Mouse (Mus musculus): ENCODE results near the gene Slc13a1.

GRCm38 (mm10) chr6:24132951-24133350 lies 34.9 kb downstream of the Slc13a1 start:
- TF ChIP-seq HCFC1 (IDR thresholded peaks at IDR 0.05; ENCODE audit: borderline replicate concordance, insufficient read depth, low read length), result no peak
- TF ChIP-seq ZC3H11A (IDR thresholded peaks at IDR 0.05; ENCODE audit: borderline replicate concordance, low read depth, low read length), result no peak
- no peak for TF ChIP-seq CHD2 (IDR thresholded peaks at IDR 0.05; ENCODE audit: low read depth, low read length)
- no peak for TF ChIP-seq MAFK (IDR thresholded peaks at IDR 0.05; ENCODE audit: insufficient read depth, low read depth, low read length)
- TF ChIP-seq ZNF384 (IDR thresholded peaks at IDR 0.05; ENCODE audit: low read depth, low read length), result no peak
